Mouse (Mus musculus) lung, postnatal 10 days (tissue): ENCODE results near the gene Cachd1.

ENCODE experiments used
- DNase-seq: peaks from one replicate; pipeline ENCODE4 v3.0.0; 2021

Cachd1 gene

DNA sequence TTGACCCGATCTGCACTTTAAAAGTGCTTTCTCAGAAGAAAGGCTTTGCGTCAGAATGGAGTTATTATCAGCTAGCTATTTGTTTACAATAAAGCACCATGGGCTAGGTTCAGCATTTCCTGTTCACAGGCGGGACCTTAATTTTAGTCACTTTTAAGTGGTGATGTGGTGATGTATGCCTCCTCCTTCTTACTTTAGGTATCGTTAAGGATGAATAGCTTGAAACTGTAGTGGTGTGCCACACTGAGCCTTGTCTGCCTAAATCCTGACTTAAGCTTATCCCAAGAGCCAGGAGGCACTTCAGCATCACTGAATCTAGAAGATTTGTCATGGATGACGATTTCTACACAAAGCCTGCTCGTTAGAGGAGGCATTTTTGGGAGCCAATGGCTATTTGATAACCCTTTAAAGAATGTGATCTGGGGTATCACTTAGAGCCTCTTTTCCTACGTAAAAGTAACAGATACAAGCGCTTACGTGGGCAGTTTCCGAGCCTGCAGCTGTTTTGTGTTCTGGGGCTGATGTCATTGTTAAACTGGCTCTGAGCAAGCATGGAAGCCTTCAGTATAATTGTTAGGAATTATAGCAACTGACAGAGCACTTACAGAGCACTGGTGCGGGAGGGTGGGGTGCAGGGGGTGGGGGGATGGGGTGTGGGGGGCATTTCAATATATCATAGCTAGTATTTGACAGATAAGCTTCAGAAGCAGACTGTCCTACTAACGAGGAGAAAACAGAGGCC lies 89.7 kb downstream of the Cachd1 start:
- no peak for DNase-seq

DNA sequence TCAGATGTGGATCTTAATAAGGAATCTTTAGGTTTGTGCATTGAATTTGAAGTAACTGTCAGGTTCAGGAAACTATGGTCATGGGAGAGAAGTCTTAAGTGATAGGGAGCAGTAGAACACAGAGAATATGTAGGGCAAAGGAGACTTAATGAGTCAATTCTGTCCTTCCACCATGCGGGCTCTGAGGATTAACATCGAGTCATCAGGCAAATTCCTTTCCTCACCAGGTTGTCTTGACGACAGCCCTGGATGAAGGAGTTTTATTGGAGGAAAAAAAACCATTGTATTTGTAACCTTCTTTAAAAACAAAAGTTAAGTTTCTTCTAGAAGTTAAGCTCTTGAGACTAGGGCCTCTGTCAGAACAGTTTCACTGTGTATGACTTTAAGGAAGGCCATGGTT lies 100.9 kb downstream of the Cachd1 start:
- no peak for DNase-seq

DNA sequence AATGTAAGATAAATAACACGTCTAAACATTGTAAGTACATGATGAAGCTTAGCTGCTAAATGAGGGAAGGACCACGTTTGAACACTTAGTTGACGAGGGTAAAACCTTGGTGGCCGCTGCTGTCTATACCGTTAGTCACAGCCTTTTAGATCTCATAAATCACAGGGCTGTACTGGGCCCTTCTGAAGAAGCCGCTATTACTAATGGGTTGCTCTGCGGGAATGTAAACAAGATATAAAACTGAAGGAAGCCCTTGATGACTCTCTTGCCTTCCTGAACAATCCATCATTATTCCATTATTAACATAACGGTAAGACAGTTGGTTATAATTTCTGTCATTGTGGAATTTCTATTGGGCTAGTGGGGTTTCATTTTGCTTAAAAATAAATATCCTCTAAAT lies 102.9 kb downstream of the Cachd1 start:
- peak; percentile 4 for DNase-seq

DNA sequence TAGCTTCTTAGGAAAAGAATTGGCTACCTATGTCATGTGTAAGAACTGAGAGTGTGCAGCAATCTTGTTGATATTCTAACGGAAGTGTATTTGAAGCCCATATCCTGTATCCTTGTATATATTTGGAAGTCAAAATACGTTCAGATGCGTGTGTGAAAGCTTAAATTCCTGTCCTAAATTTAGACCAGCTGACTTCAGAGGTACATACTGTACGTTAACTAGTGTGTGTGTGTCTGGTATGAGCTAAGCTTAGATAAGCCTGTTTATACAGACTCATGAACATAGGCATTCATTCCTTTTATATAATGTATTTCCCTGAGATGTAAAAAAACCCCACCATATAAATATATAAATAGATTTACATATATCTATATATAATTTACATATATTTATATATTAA lies 103.6 kb downstream of the Cachd1 start:
- DNase-seq, result no peak

DNA sequence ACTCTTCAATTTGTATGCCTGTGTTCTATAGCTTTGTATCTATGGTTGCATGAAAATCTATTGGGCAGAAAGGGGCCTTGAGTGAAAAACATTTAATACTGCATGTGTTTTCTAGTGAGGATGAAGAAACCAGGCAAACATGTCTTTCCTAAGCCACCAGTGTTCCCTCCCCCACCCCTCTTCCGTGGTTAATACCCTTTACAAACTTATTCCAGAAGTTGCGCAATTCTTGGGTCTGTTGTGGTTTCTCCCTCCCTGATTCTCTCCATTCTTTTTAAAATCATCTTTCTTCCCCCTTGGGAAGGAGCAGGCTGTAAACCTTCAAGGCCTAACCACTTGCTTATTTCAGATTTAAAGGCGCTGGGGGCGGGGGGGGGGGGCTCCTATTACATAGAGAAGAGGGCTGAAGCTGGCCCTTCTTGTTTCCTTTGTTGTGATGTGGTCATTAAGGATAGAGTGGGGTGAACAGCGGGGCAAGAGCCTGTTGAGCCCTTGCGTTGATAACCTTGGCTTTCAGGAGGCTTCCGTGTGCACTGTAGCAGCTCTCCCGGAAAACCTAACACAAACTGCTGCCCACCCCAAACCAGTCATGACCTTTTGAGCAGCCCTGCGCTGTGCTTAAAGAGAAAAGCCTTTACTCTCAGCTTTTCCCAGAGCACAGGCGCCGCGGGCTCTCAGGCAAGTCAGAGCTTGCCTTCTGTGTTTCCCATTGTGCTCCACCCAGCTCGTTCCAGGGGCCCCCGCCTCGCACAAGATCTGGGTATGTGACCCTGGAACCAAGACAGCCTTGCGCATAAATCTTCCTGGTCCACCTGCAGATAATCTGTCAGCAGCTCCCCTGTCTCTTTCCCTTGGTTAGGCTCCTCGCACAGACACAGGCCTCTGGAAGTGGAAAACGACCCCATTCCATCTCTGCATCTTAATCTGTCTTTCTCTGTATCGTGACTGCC lies 109.6 kb downstream of the Cachd1 start:
- DNase-seq, result peak; percentile 45

DNA sequence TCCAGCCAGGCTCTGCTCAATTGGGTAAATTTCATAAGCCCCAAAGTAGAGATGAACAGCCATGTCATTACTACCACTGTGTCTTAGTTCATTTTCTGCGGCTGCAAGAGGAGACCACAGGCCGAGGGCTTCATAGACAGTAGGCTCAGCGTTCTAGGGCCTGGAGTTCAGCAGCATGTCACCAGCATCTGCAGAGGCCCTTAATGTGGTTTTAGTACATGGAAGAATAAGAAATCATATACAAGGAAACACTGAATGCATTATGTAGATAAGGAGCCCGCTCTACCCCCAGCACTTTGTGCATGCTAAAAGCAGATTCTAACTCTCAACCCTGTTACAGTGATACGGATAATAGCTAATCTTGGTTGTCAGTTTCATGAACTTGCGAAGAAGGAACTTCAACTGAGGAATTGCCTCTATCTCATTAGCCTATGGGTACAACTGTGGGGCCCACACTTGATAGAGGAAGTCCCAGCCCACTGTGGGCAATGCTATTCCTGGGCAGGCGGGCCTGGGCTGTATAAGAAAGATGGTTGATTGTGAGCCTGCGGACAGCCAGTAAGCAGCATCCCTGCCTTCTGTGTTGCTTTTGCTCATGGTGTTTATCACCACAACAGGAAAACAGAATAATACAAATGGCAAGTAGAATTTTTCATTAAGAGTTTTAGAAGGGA lies 110.4 kb downstream of the Cachd1 start:
- no peak for DNase-seq

DNA sequence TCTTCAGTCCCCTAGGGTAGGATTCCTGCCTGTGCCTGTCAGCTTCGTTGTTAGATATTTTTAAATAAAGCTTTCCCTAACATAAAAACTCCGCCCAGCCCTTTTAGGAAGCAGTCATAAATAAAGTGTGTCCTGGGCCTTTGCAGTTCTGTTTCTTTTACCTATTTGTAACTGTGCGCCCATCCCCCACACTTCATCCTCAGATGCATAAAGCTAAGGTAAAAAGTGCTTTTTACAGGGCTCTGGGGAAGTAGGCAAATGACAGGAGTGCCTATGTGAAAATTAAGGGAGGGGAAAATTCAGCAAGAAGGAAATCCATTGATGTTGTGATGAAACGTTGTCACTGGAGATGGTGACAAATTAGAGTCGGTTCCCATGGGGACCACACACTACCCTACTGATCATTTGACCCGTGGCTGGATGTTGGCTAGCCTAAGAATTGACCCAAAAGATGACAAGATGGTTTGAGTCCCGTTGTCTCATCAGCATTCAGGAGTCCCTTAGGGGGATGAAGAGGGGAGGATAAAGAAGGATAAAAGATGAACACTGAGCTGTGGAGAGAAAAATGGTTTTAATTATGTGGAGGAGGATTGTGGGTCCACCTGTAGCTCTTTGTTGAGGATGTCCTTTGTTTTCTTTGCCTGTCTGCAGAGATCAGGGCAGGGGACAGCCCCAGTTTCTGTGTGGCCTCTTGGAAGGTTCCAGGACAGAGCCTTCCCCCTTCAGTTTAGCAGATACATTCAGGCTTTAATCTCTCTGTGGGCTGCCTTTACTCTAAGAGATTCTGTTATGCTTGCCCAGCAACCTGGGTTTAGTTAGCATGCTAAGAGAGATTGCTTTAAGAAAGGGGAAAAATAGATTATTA lies 113.9 kb downstream of the Cachd1 start:
- no peak for DNase-seq

DNA sequence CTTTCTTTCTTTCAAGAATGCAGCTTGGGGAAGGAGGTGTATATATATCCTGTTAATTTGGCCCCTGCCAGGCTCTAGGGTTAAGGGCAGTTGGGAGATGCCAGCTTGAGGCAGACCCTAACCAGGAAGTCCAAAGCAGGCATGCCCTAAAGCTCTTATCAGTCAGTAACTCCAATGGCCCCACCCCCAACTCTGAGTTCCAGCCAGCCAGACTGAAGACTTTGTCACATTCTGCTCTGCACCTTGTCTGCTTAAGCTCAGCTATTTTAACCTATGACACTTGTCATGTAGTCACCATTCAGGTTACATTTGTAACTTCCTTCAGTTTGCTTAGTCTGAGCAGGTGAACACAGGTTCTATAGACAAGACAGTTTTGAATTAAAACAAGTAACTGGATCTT lies 117.3 kb downstream of the Cachd1 start:
- no peak for DNase-seq

DNA sequence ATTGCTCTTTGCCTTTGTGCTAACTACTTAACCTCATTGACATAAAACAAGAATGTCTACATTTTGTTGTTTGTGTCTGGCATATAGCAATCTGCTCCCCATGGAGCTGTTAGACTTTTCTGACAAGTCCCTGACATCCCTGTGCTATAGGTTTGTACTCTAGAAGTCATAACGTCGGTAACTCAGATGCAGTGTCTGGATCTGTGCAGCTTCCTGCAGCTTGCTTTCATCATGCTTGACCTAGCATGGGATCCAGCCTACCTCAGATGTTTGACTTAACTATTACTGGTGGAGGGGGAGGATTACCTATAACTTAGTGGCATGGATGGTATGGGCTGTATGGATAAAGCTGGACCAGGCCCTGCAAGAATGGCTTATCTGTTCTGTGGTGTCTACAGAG lies 117.7 kb downstream of the Cachd1 start:
- no peak for DNase-seq

DNA sequence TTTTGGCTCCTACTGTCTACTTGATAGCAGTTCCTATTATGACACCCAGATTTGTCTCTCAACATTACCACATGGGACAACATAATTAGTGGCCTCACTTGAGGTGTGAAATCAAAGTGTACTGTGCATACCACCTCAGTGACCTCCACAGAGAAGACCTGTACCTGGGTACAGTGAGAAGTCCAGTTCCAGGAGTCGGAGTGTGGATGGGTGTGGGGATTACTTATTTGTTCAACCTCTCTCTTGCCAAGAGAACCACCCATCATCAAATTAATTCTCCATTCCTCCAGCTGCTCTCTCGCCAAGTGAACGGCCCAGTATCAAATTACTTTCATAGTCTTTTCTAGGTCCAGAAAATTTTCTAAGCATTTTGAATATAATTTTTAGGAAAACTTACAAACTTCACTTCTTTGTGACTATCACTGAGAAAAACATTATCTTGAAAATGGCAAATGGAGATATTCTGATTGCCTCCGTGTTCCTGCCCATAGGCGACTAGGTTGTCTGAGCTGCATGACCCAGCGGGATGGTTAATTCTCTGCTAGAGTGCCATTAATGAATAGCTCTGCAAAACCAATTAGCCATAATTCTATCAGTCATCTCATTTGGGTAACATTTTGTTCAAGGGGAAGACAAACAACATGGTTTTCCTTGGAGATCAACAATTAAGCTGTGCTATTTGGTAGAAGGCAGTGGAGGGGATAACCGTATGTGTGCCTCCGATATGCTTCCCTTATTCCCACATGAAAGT lies 120.0 kb downstream of the Cachd1 start:
- no peak for DNase-seq

DNA sequence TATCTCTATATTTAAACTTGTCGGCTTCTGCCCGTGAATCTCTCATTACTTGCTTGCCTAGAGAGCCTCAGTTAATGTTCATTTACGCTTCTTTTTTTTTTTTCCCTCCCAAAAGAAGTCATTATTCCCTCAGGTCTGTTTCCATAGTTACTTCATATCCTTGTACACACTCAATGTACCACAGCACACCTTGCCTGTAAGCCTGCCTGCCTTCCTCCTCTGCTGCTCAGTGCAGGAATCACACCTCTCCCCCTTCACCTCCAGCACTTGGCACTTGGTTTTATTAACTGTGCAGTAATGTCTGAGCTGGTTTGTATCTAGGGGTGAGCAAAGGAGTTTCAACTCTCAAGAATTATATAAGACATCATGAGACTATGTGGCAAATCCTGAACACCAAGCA lies 121.5 kb downstream of the Cachd1 start:
- no peak for DNase-seq

DNA sequence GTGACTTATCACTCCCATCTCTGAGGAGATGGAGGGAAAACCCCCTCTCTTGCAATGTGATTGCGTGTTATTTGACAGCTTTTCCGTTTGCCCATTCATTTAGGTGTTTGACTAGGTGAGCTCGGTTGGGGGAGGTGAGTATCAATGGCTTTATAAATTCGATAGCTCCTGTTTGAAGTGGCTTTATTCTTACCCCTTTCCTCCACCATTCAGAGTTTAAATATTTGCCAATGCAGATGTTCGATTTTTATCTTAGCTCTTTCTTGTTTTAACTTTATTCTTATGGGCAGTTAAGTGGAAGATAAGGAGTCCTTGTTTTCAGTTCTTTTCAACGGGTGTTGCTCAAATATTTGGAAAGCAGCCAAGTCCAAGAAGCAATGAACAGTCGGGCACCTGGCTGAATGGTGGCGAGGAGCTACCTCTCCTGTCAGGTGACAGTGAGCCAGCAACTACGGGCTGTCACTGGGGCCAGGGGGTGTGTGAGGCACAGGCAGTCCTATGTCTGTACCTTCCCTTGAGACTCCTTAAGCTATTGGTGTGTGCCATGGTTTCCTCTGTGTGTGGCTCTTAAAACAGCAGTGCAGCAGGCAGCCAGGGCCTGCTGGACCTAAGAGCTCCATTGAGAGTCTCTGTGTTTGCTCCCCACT lies 133.3 kb downstream of the Cachd1 start:
- peak; percentile 27 for DNase-seq

DNA sequence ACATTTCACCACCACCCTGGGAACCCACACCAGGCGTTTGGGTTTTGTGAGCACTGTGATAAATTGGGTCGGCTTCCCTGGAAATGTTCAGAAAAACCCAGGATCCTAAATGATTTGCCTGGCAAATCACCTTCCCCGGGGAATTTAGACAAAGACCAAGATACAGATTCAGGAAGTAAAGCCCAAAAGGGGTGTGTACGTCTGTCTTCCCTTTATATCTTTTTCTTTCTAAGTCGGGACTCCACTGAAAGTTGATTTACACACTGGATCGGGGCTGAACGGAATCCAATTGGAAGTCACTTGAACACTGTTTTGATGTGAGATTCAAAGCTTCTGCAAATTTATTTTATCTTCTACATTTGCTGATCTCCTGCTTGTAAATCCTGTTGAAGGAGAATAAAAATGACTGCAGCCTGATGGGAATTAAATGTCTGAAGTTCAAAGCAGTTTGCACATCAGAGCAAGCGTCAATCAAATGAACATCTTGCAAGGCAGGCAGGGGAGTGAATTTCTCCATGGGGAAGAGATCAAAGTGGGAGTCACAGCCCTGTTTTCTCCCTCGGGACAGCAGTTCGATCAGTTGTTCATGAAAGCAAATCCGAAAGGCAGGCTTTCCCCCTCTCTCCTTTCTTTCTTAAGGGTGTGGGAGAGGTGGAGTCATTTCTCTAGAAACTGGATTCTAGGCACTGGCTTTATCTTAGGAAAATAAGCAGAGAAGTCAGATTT lies 134.3 kb downstream of the Cachd1 start:
- DNase-seq, result no peak

DNA sequence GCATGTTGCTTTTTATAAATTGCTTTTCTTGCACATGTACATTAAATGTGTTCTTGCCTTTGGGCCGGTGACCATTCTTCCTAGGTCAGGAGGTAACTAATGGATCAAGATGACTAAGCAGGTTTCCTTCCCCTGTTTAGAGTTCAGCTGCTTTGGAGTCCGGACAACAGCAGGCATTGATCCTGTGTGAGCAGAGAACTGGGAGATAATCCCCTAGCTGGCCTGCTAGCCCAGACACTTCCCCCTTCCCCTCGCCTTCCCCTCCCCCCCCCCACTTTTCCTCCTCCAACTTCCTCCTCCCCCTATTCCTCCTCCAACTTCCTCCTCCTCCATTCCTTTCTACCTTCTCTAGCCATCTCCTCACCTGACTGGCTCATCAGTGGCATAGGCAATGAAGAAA lies 135.2 kb downstream of the Cachd1 start:
- DNase-seq, result no peak

DNA sequence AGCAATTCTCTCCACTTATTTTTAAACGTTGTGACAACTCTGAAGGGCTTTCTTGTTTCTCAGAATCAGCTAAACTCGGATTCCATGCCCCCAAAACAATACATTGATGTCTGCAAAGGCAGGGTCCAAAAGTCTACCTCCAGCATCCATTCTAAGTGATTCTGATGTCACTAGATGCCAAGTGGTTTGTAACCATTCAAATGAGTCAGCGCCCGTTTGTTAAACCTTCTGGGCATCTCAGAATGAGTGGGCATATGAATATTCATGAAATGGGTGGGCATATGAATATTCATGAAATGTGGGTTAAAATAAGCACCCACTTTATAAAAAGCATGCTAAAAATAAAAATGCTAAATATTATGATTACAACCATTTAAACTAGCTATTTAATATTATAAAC lies 137.2 kb downstream of the Cachd1 start:
- DNase-seq, result no peak

DNA sequence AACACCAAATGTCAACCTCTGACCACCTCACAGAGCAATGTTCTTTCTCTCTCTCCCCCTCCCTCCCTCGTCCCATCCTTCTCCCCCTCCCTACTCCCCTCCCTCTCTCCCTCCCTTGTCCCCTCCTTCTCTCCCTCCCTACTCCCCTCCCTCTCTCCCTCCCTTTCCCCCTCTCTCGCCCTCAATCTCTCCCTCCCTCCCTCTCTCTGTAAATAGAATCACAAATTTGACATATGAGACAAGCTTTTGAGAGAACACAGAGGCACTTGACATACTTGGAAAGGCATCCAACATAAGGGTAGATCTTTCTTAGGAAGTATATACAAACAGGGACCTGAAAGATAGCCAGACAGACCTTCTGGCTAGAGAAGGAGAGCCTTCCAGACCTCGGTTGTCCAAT lies 138.1 kb downstream of the Cachd1 start:
- DNase-seq, result no peak

DNA sequence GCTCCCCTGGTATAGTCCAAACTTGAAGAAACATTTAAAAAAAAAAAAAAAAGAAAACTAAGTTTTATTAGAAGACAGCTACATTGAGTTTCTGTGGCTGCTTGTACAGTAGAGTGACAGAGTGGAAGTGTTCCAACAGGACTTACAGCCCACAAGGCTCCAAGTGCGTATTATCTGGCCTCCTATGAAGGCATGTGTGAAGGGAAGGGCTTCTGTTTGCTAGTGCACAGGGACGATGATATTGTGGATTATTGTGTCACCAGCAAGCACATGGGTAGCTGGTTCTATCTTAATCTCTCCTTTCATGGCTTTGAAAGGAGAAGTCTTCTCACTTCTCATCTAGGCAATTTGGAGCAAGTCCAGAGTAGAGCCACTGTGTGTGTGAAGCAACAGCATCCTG lies 138.6 kb downstream of the Cachd1 start:
- DNase-seq, result no peak

DNA sequence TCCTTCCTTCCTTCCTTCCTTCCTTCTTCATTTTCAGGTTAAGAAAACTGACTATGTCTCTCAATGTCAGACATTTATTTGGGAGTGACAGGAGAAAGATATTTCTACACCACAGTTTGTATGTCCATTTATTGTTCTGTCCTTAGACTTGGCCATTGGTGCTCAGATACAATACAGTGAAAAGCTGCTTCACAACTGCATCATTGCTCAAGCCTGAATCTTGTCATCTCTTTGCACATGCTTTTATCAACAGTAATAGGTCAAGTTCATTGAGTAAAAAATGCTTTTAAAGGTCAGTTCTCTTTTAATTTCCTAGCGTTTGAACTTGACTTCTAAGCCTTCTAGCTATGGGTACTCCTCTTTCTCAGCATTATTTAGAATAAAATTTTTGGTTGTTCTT lies 141.0 kb downstream of the Cachd1 start:
- DNase-seq, result no peak

DNA sequence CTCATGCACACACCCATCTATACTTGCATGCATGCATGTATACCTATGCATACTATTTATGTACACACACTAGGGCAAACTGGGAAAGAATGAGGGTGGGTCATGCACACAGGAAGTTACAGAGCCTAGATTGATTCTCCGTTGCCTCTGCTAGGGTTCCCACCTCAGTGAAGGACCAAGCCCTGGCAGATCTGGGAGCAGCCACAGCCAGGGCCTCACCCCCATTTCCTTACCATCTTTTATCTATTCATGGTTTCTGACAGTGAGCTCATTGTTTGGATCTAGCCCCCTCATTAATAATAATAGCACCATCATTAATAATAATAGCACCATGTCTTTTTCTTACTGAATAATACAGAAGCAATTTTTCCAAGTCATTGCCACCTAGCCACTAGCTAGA lies 143.9 kb downstream of the Cachd1 start:
- no peak for DNase-seq

DNA sequence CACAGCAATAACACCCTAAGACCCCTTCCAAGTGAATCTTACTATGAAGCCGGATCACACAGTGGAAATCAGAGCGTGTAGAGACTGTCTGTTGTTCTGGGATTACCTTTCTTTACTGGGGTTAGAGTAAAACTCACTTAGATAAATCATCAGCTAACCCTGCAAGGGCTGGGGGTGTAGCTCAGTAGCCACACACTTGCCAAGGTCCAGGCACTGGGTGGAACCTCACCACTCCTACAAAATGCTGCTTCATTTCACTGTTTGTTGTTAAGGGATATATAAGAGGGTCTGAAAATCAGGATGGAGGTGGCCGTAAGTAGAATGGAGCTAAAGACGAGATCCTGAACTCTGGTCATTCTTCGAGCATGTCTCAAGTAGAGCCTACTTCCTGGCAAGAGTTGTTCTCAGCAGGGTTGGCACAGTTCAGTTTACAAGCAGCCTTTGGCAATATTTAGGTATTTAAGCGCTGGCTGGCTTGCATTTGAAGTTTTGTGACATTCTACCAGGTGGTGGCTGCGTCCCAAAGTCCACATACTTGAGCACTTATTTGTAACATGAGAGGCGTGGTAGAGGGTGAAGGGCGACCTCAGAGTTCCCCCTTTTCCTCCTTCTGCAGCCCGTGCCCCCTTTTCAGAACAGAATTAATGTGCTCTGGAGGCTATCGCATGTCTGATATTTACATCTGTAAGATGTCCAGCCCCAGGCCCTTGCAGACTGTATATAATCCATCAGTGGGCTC lies 146.5 kb downstream of the Cachd1 start:
- DNase-seq, result peak; percentile 75
